Mouse (Mus musculus): Measurements from ENCODE around the gene Pip4k2c. TPM values are rescaled to one million over a fixed set of nuclear protein-coding genes. Genes with fewer than 3 reads are reported as not detected.

The Pip4k2c gene
- polyA plus RNA-seq, 1 experiment from 2014 or later = 17.3 TPM

DNA sequence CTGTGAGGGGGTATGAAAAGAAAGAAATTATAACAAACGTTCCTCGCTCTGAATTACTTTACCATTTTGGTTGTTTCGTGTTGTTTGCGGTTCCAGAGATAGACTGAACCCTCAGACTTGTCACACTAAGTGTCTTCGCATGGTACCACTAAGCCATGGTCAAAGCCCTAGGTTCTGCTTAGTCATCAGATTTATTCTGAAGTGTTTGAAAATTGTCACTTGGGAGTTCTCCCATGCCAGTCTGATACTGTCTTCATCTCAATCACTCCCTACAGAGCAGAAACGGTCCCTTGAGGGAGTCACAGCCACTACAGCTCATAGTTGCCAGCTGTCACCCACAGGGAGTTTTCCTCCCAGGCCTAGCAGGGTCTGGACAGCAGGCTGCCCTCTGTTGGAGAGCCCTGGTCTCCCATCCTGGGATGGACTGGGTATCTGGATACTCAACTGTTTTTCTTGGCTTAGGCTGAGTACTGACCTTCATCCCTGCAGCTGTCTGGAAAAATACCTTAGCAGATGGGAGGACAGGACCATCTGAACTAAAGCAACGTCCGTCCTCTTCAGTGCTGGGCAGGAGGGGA is 15.0 kb upstream of the Pip4k2c start:
- H3K9me3 ChIP-seq = no peaks in the 10 kb centered on the region
- peaks cover 45% of the 10 kb centered on the region for H3K36me3 ChIP-seq
- no peaks in the 10 kb centered on the region for H3K4me1 ChIP-seq (replicated peaks)
- no peak overlapping the region for H3K27ac ChIP-seq
- no peak overlapping the region for H3K4me3 ChIP-seq (replicated peaks)
- no peak overlapping the region for H3K4me2 ChIP-seq (replicated peaks)
- no peak overlapping the region for H3K9ac ChIP-seq (replicated peaks)
- 77% methylated on average over 8 of the region's 8 CpGs for WGBS
- H3K27me3 ChIP-seq = peaks cover 5% of the 10 kb centered on the region; the same call in 1 of the 2 replicates
- no peak for ATAC-seq

GRCm38 (mm10) chr10:127225732-127226131 is 14.3 kb upstream of the Pip4k2c start:
- H3K4me1 ChIP-seq (replicated peaks) = no peaks in the 10 kb centered on the region
- WGBS = 29% methylated on average over 10 of the region's 10 CpGs
- no peak overlapping the region for H3K27ac ChIP-seq
- no peak for ATAC-seq
- H3K9ac ChIP-seq (replicated peaks) = no peak overlapping the region
- H3K4me3 ChIP-seq (replicated peaks) = no peak overlapping the region
- no peak overlapping the region for H3K4me2 ChIP-seq (replicated peaks)
- H3K9me3 ChIP-seq = no peaks in the 10 kb centered on the region
- peaks cover 38% of the 10 kb centered on the region for H3K36me3 ChIP-seq
- H3K27me3 ChIP-seq = peaks cover 5% of the 10 kb centered on the region; the same call in 1 of the 2 replicates

- 18% methylated on average over 6 of the region's 6 CpGs for WGBS
- H3K4me1 ChIP-seq (replicated peaks) = no peaks in the 10 kb centered on the region
- no peaks in the 10 kb centered on the region for H3K9me3 ChIP-seq
- peaks cover 33% of the 10 kb centered on the region for H3K36me3 ChIP-seq
- H3K27me3 ChIP-seq = peaks cover 5% of the 10 kb centered on the region; the same call in 1 of the 2 replicates
- H3K9ac ChIP-seq (replicated peaks) = no peak overlapping the region
- ATAC-seq = no peak
- H3K27ac ChIP-seq = no peak overlapping the region
- H3K4me3 ChIP-seq (replicated peaks) = no peak overlapping the region
- H3K4me2 ChIP-seq (replicated peaks) = no peak overlapping the region
These were observed 13.8 kb upstream of the Pip4k2c start for GRCm38 (mm10) chr10:127225213-127225612.

- ATAC-seq = no peak
- H3K27ac ChIP-seq = no peak overlapping the region
- 88% methylated on average over 2 of the region's 2 CpGs for WGBS
- no peak overlapping the region for H3K4me3 ChIP-seq (replicated peaks)
- H3K9me3 ChIP-seq = no peaks in the 10 kb centered on the region
- H3K27me3 ChIP-seq = no peaks in the 10 kb centered on the region
- H3K36me3 ChIP-seq = no peaks in the 10 kb centered on the region
- H3K9ac ChIP-seq (replicated peaks) = no peak overlapping the region
- no peak overlapping the region for H3K4me2 ChIP-seq (replicated peaks)
- H3K4me1 ChIP-seq (replicated peaks) = no peaks in the 10 kb centered on the region
These were observed 7.0 kb upstream of the Pip4k2c start for GRCm38 (mm10) chr10:127218339-127218738.

- Histone ChIP-seq H3K9ac (replicated peaks) (no peak overlapping the region), H3K4me1 (replicated peaks) (no peaks in the 10 kb centered on the region), H3K27me3 (no peaks in the 10 kb centered on the region), H3K27ac (no peak overlapping the region), H3K9me3 (no peaks in the 10 kb centered on the region), H3K4me3 (replicated peaks) (no peak overlapping the region), H3K4me2 (replicated peaks) (no peak overlapping the region), H3K36me3 (no peaks in the 10 kb centered on the region)
- no peak for ATAC-seq
These were observed 5.8 kb upstream of the Pip4k2c start for GRCm38 (mm10) chr10:127217177-127217576.

- H3K27ac ChIP-seq = no peak overlapping the region
- no peak overlapping the region for H3K9ac ChIP-seq (replicated peaks)
- H3K4me1 ChIP-seq (replicated peaks) = no peaks in the 10 kb centered on the region
- no peaks in the 10 kb centered on the region for H3K27me3 ChIP-seq
- H3K4me2 ChIP-seq (replicated peaks) = no peak overlapping the region
- 94% methylated on average over 11 of the region's 11 CpGs for WGBS
- no peak overlapping the region for H3K4me3 ChIP-seq (replicated peaks)
- no peaks in the 10 kb centered on the region for H3K9me3 ChIP-seq
- no peaks in the 10 kb centered on the region for H3K36me3 ChIP-seq
- no peak for ATAC-seq
These were observed 5.1 kb upstream of the Pip4k2c start for GRCm38 (mm10) chr10:127216456-127216855.

DNA sequence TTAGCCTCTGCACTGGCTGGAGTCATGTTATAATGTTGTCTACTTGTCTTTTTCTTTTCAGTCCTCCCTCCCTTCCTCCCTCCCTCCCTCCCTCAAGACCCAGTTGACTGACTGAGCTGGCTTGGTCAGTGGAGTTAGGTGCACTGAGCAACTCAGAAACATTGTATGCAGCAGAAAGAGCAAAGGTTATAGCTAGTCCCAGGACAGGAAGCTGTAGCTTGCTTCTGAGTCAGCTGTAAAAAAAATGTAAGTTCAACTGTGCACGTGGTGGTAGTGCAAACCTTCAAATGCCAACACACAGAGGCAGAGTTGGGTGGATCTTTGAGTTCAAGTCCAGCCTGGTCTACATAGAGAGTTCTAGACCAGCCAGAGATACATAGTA is 3.0 kb upstream of the Pip4k2c start:
- Histone ChIP-seq H3K4me1 (replicated peaks) (peaks cover 15% of the 10 kb centered on the region), H3K4me2 (replicated peaks) (no peak overlapping the region), H3K27ac (no peak overlapping the region), H3K9ac (replicated peaks) (no peak overlapping the region), H3K36me3 (no peaks in the 10 kb centered on the region), H3K4me3 (replicated peaks) (no peak overlapping the region), H3K27me3 (no peaks in the 10 kb centered on the region), H3K9me3 (no peaks in the 10 kb centered on the region)
- 67% methylated on average over 1 of the region's 1 CpGs for WGBS
- ATAC-seq = no peak

DNA sequence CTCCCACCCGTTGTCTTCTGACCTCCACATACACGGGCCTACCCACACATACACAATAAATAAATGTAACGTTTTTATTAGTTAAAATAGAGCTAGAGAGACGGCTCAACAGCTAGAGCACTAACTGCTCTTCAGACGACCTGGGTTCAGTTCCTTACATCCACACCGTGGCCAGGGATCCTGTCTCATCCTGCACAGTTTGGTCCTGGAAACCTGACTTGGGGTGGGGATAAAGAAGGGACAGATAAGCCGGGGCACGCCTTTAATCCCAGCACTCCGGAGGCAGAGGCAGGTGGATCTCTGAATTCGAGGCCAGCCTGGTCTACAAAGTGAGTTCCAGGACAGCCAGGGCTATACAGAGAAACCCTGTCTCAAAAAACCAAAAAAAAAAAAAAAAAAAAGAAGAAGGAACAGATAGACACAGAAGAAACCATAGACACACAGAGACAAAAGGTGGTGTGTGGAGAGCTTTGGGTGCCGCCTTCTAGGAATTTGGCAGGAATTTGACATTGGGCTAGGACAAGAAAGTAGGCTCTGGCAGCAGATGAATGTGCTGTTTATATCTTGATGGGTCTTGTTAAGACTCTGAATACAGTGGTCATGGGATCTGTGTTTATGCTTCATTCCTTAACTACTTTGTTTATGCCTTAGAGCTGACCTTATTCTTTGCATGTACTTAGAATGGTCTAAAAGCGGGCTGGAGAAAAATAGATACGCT is 2.5 kb upstream of the Pip4k2c start:
- Histone ChIP-seq H3K9ac (replicated peaks) (no peak overlapping the region), H3K4me1 (replicated peaks) (peaks cover 15% of the 10 kb centered on the region), H3K4me2 (replicated peaks) (no peak overlapping the region), H3K9me3 (no peaks in the 10 kb centered on the region), H3K36me3 (no peaks in the 10 kb centered on the region), H3K4me3 (replicated peaks) (no peak overlapping the region), H3K27ac (no peak overlapping the region), H3K27me3 (no peaks in the 10 kb centered on the region)
- WGBS = 86% methylated on average over 13 of the region's 13 CpGs
- ATAC-seq = no peak

GRCm38 (mm10) chr10:127213272-127213671 is 1.9 kb upstream of the Pip4k2c start:
- no peaks in the 10 kb centered on the region for H3K27me3 ChIP-seq

GRCm38 (mm10) chr10:127210961-127211405 is 402 bp downstream of the Pip4k2c start:
- H3K4me1 ChIP-seq (replicated peaks) = peaks cover 15% of the 10 kb centered on the region
- H3K27me3 ChIP-seq = no peaks in the 10 kb centered on the region
- peak overlapping the region; percentile 81 for H3K9ac ChIP-seq (replicated peaks)
- peak overlapping the region; percentile 81 for H3K4me2 ChIP-seq (replicated peaks)
- ATAC-seq = peak; percentile 74
- peak overlapping the region; percentile 68 for H3K4me3 ChIP-seq (replicated peaks)
- under 1% methylated on average over 25 of the region's 25 CpGs for WGBS
- H3K36me3 ChIP-seq = peaks cover 26% of the 10 kb centered on the region
- no peaks in the 10 kb centered on the region for H3K9me3 ChIP-seq
- H3K27ac ChIP-seq = no peak overlapping the region

More at GRCm38 (mm10) chr10:127213272-127213671, 1.9 kb upstream of the Pip4k2c start:
- no peak overlapping the region for H3K27ac ChIP-seq
- peaks cover 15% of the 10 kb centered on the region for H3K4me1 ChIP-seq (replicated peaks)
- H3K36me3 ChIP-seq = peaks cover 5% of the 10 kb centered on the region
- no peak overlapping the region for H3K4me2 ChIP-seq (replicated peaks)
- H3K9me3 ChIP-seq = no peaks in the 10 kb centered on the region
- no peak overlapping the region for H3K4me3 ChIP-seq (replicated peaks)
- 95% methylated on average over 8 of the region's 8 CpGs for WGBS
- no peak overlapping the region for H3K9ac ChIP-seq (replicated peaks)
- ATAC-seq = no peak

DNA sequence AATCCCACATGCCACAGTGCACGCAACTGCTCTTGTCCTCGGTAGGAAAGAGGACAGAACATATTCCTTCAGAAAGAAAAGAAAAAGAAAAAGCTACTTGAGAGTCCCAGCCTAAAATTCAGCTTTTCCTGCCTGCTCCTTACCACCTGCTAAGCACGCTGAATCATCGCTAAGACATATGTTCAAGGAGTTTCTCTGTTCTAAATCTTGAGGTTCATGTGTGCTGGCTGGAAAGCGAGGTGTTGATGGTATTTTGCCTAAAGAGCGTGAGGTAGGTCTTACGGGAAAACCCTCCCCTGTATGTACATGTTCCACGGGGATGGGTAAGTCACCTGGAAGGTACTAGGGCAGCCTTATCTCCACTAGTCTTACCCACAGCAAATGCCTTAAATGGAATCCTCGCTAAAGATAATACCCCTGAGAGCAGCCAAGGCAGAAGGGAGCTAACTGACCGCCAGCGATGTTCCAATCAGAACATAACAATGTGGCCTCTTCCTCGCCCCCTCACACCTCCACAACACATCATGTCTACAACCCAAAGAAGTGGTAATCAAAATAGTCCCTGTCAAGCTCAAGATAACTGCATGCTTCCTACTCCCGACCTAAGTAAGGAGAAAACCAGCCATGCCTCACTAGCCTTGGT is 1.3 kb downstream of the Pip4k2c start:
- Histone ChIP-seq H3K4me2 (replicated peaks) (peak overlapping the region; percentile 81), H3K4me3 (replicated peaks) (peak overlapping the region; percentile 68), H3K4me1 (replicated peaks) (peaks cover 15% of the 10 kb centered on the region), H3K27me3 (no peaks in the 10 kb centered on the region), H3K27ac (no peak overlapping the region), H3K36me3 (peaks cover 35% of the 10 kb centered on the region), H3K9ac (replicated peaks) (no peak overlapping the region), H3K9me3 (no peaks in the 10 kb centered on the region)
- no peak for ATAC-seq
- 89% methylated on average over 13 of the region's 13 CpGs for WGBS

GRCm38 (mm10) chr10:127208921-127209320 is 2.5 kb downstream of the Pip4k2c start:
- no peak overlapping the region for H3K27ac ChIP-seq
- no peaks in the 10 kb centered on the region for H3K9me3 ChIP-seq
- no peak for ATAC-seq
- H3K27me3 ChIP-seq = no peaks in the 10 kb centered on the region
- H3K4me1 ChIP-seq (replicated peaks) = peaks cover 15% of the 10 kb centered on the region
- WGBS = 86% methylated on average over 4 of the region's 4 CpGs
- no peak overlapping the region for H3K4me3 ChIP-seq (replicated peaks)
- no peak overlapping the region for H3K4me2 ChIP-seq (replicated peaks)
- peaks cover 46% of the 10 kb centered on the region for H3K36me3 ChIP-seq
- 0 out of 2 replicates have a peak overlapping the region, but pooled peaks have one; percentile 32 for H3K9ac ChIP-seq (replicated peaks)
